Mouse (Mus musculus): ENCODE results near the gene Enam. TPM values are rescaled to one million over a fixed set of nuclear protein-coding genes. Genes with fewer than 3 reads are reported as not detected.

Gene Enam
- polyA plus RNA-seq (2015; fragmentation: Nextera tagmentation; extraction: Ambion mirVana), result not detected in 2 replicates

- H3K9ac ChIP-seq (ENCODE audit: low read length), result no peak within 1 kb of the TSS
- no peak within 1 kb of the TSS for H3K4me3 ChIP-seq (ENCODE audit: low read length)
- ATAC-seq (ENCODE audit: low read depth), result no peak
- no peaks in the 10 kb centered on the region for H3K4me1 ChIP-seq (replicated peaks; ENCODE audit: control insufficient read depth, insufficient read depth, low read length)
- no peaks in the 10 kb centered on the region for H3K9me3 ChIP-seq (ENCODE audit: control insufficient read depth, low read length)
- H3K36me3 ChIP-seq (ENCODE audit: control insufficient read depth, insufficient read depth, low read length), result no peaks in the 10 kb centered on the region
- H3K4me2 ChIP-seq (ENCODE audit: low read depth, low read length), result no peak within 1 kb of the TSS
- H3K27me3 ChIP-seq (ENCODE audit: control insufficient read depth, insufficient read depth, low read depth, low read length), result no peaks in the 10 kb centered on the region
- no peak within 1 kb of the TSS for H3K27ac ChIP-seq (ENCODE audit: low read length)
Measured at GRCm38 (mm10) chr5:88487675-88488074, at the start of gene Enam. Gene Enam (plus strand): TSS chr5:88487975.

- Histone ChIP-seq H3K4me1 (replicated peaks; ENCODE audit: control insufficient read depth, insufficient read depth, low read length) (no peaks in the 10 kb centered on the region), H3K27me3 (ENCODE audit: control insufficient read depth, insufficient read depth, low read depth, low read length) (no peaks in the 10 kb centered on the region), H3K27ac (ENCODE audit: low read length) (no peak within 1 kb of the TSS), H3K4me2 (ENCODE audit: low read depth, low read length) (no peak within 1 kb of the TSS), H3K4me3 (ENCODE audit: low read length) (no peak within 1 kb of the TSS), H3K9me3 (ENCODE audit: control insufficient read depth, low read length) (no peaks in the 10 kb centered on the region), H3K9ac (ENCODE audit: low read length) (no peak within 1 kb of the TSS), H3K36me3 (ENCODE audit: control insufficient read depth, insufficient read depth, low read length) (no peaks in the 10 kb centered on the region)
- WGBS, result 77% methylated on average over 3 of the region's 3 CpGs
- no peak for ATAC-seq (ENCODE audit: low read depth)
Measured at GRCm38 (mm10) chr5:88455691-88456090, 32.1 kb upstream of the Enam start, which contains the start of gene Ambn. Gene Ambn (plus strand): TSS chr5:88455991.

- Histone ChIP-seq H3K4me2 (ENCODE audit: low read depth, low read length) (no peak overlapping the region), H3K9me3 (ENCODE audit: control insufficient read depth, low read length) (no peaks in the 10 kb centered on the region), H3K36me3 (ENCODE audit: control insufficient read depth, insufficient read depth, low read length) (no peaks in the 10 kb centered on the region), H3K4me1 (replicated peaks; ENCODE audit: control insufficient read depth, insufficient read depth, low read length) (no peaks in the 10 kb centered on the region), H3K27ac (ENCODE audit: low read length) (no peak overlapping the region), H3K4me3 (ENCODE audit: low read length) (no peak overlapping the region), H3K27me3 (ENCODE audit: control insufficient read depth, insufficient read depth, low read depth, low read length) (no peaks in the 10 kb centered on the region), H3K9ac (ENCODE audit: low read length) (no peak overlapping the region)
- WGBS, result 70% methylated on average over 2 of the region's 2 CpGs
- no peak for ATAC-seq (ENCODE audit: low read depth)
Measured at GRCm38 (mm10) chr5:88467471-88467870, 20.3 kb upstream of the Enam start.

- H3K4me3 ChIP-seq (ENCODE audit: low read length), result no peak overlapping the region
- H3K4me2 ChIP-seq (ENCODE audit: low read depth, low read length), result no peak overlapping the region
- no peak for ATAC-seq (ENCODE audit: low read depth)
- H3K9ac ChIP-seq (ENCODE audit: low read length), result no peak overlapping the region
- no peaks in the 10 kb centered on the region for H3K27me3 ChIP-seq (ENCODE audit: control insufficient read depth, insufficient read depth, low read depth, low read length)
- 79% methylated on average over 4 of the region's 4 CpGs for WGBS
- H3K9me3 ChIP-seq (ENCODE audit: control insufficient read depth, low read length), result no peaks in the 10 kb centered on the region
- no peak overlapping the region for H3K27ac ChIP-seq (ENCODE audit: low read length)
- no peaks in the 10 kb centered on the region for H3K36me3 ChIP-seq (ENCODE audit: control insufficient read depth, insufficient read depth, low read length)
- no peaks in the 10 kb centered on the region for H3K4me1 ChIP-seq (replicated peaks; ENCODE audit: control insufficient read depth, insufficient read depth, low read length)
Measured at GRCm38 (mm10) chr5:88468807-88469704, 18.7 kb upstream of the Enam start.

GRCm38 (mm10) chr5:88489004-88489403 lies 1.2 kb downstream of the Enam start:
- H3K36me3 ChIP-seq (ENCODE audit: control insufficient read depth, insufficient read depth, low read length), result no peaks in the 10 kb centered on the region
- H3K4me2 ChIP-seq (ENCODE audit: low read depth, low read length), result no peak overlapping the region
- H3K27ac ChIP-seq (ENCODE audit: low read length), result no peak overlapping the region
- WGBS, result 55% methylated on average over 2 of the region's 2 CpGs
- H3K9ac ChIP-seq (ENCODE audit: low read length), result no peak overlapping the region
- no peak overlapping the region for H3K4me3 ChIP-seq (ENCODE audit: low read length)
- ATAC-seq (ENCODE audit: low read depth), result no peak
- no peaks in the 10 kb centered on the region for H3K9me3 ChIP-seq (ENCODE audit: control insufficient read depth, low read length)
- no peaks in the 10 kb centered on the region for H3K4me1 ChIP-seq (replicated peaks; ENCODE audit: control insufficient read depth, insufficient read depth, low read length)
- no peaks in the 10 kb centered on the region for H3K27me3 ChIP-seq (ENCODE audit: control insufficient read depth, insufficient read depth, low read depth, low read length)

- no peaks in the 10 kb centered on the region for H3K9me3 ChIP-seq (ENCODE audit: control insufficient read depth, low read length)
- H3K4me3 ChIP-seq (ENCODE audit: low read length), result no peak overlapping the region
- no peaks in the 10 kb centered on the region for H3K36me3 ChIP-seq (ENCODE audit: control insufficient read depth, insufficient read depth, low read length)
- no peak overlapping the region for H3K4me2 ChIP-seq (ENCODE audit: low read depth, low read length)
- no peak overlapping the region for H3K9ac ChIP-seq (ENCODE audit: low read length)
- 77% methylated on average over 5 of the region's 5 CpGs for WGBS
- H3K4me1 ChIP-seq (replicated peaks; ENCODE audit: control insufficient read depth, insufficient read depth, low read length), result no peaks in the 10 kb centered on the region
- ATAC-seq (ENCODE audit: low read depth), result no peak
- no peak overlapping the region for H3K27ac ChIP-seq (ENCODE audit: low read length)
- no peaks in the 10 kb centered on the region for H3K27me3 ChIP-seq (ENCODE audit: control insufficient read depth, insufficient read depth, low read depth, low read length)
Measured at GRCm38 (mm10) chr5:88491111-88491510, 3.3 kb downstream of the Enam start.

GRCm38 (mm10) chr5:88499781-88500180 lies 12.0 kb downstream of the Enam start:
- peak; percentile 84 for ATAC-seq (ENCODE audit: low read depth)

DNA sequence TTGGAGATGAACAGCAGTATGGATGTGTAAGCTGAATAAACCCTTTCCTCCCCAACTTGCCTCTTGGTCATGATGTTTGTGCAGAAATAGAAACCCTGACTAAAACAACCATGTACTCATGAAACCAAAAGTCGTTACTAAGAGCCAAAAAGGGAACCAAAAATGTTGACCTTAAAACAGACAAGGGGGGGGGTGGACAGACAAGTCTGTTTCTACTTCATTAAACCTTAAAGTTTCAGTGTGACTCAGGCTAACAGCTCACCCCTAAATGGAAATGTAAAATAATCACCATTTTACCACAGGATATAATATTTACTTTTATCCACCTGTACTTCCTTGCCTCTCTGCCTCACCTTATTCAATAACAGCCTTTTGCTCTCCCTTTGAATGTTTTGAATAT lies 20.8 kb downstream of the Enam start:
- no peaks in the 10 kb centered on the region for H3K27me3 ChIP-seq (ENCODE audit: control insufficient read depth, insufficient read depth, low read depth, low read length)
- H3K9me3 ChIP-seq (ENCODE audit: control insufficient read depth, low read length), result no peaks in the 10 kb centered on the region
- H3K36me3 ChIP-seq (ENCODE audit: control insufficient read depth, insufficient read depth, low read length), result no peaks in the 10 kb centered on the region
- H3K4me1 ChIP-seq (replicated peaks; ENCODE audit: control insufficient read depth, insufficient read depth, low read length), result no peaks in the 10 kb centered on the region
- H3K4me2 ChIP-seq (ENCODE audit: low read depth, low read length), result no peak overlapping the region
- no peak for ATAC-seq (ENCODE audit: low read depth)
- no peak overlapping the region for H3K27ac ChIP-seq (ENCODE audit: low read length)
- H3K9ac ChIP-seq (ENCODE audit: low read length), result no peak overlapping the region
- no peak overlapping the region for H3K4me3 ChIP-seq (ENCODE audit: low read length)
- WGBS, result 50% methylated on average over 1 of the region's 1 CpGs

More at GRCm38 (mm10) chr5:88499781-88500180, 12.0 kb downstream of the Enam start:
- Histone ChIP-seq H3K27me3 (ENCODE audit: control insufficient read depth, insufficient read depth, low read depth, low read length) (no peaks in the 10 kb centered on the region), H3K27ac (ENCODE audit: low read length) (no peak overlapping the region), H3K9me3 (ENCODE audit: control insufficient read depth, low read length) (no peaks in the 10 kb centered on the region), H3K4me2 (ENCODE audit: low read depth, low read length) (no peak overlapping the region), H3K36me3 (ENCODE audit: control insufficient read depth, insufficient read depth, low read length) (no peaks in the 10 kb centered on the region), H3K4me1 (replicated peaks; ENCODE audit: control insufficient read depth, insufficient read depth, low read length) (no peaks in the 10 kb centered on the region), H3K4me3 (ENCODE audit: low read length) (no peak overlapping the region), H3K9ac (ENCODE audit: low read length) (no peak overlapping the region)
- WGBS, result 53% methylated on average over 3 of the region's 3 CpGs

DNA sequence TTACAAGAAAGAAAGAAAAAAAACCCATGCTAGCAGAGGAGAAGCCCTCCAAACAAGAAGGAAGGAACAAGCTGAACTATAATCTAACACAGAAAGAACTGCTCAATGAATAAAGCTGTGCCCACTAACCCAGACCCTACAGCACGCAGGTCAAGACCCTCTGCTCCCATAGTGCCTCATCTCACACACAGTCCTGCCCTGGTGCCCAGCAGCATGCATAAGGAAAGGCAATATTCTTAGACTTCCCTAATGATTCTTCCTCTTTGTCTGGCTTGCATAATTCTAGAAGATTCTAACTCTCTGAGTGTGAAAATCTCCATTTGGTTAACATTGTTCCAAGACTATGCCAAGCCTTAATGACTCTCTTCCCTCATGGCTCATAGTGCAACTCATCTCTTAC lies 21.2 kb downstream of the Enam start:
- H3K4me3 ChIP-seq (ENCODE audit: low read length), result no peak overlapping the region
- WGBS, result 84% methylated on average over 1 of the region's 1 CpGs
- no peak overlapping the region for H3K4me2 ChIP-seq (ENCODE audit: low read depth, low read length)
- ATAC-seq (ENCODE audit: low read depth), result no peak
- H3K9ac ChIP-seq (ENCODE audit: low read length), result no peak overlapping the region
- H3K27me3 ChIP-seq (ENCODE audit: control insufficient read depth, insufficient read depth, low read depth, low read length), result no peaks in the 10 kb centered on the region
- no peaks in the 10 kb centered on the region for H3K9me3 ChIP-seq (ENCODE audit: control insufficient read depth, low read length)
- no peak overlapping the region for H3K27ac ChIP-seq (ENCODE audit: low read length)
- H3K4me1 ChIP-seq (replicated peaks; ENCODE audit: control insufficient read depth, insufficient read depth, low read length), result no peaks in the 10 kb centered on the region
- H3K36me3 ChIP-seq (ENCODE audit: control insufficient read depth, insufficient read depth, low read length), result no peaks in the 10 kb centered on the region
